Mouse (Mus musculus): Measurements from ENCODE around the gene Mroh7.

Gene Mroh7

GRCm38 (mm10) chr4:106693841-106694430 lies 36.8 kb downstream of the Mroh7 start:
- DNase-seq, result no peak

- DNase-seq, result no peak
Observed at GRCm38 (mm10) chr4:106688636-106689296, 42.0 kb downstream of the Mroh7 start.

GRCm38 (mm10) chr4:106680955-106681354 lies 49.8 kb downstream of the Mroh7 start:
- no peak for DNase-seq

GRCm38 (mm10) chr4:106679152-106679551 lies 51.6 kb downstream of the Mroh7 start:
- no peak for DNase-seq

GRCm38 (mm10) chr4:106678442-106679118 lies 52.1 kb downstream of the Mroh7 start, which contains the start of gene Ttc4:
TSS of gene Ttc4 (minus strand) at chr4:106678944.
- peak; percentile 95 to 96 for DNase-seq

- DNase-seq, result no peak
Observed at GRCm38 (mm10) chr4:106676749-106677148, 54.0 kb downstream of the Mroh7 start.

- no peak for DNase-seq
Observed at GRCm38 (mm10) chr4:106666546-106666945, 64.2 kb downstream of the Mroh7 start.

- DNase-seq, result peak; percentile 47 to 61
Observed at GRCm38 (mm10) chr4:106665673-106666072, 65.1 kb downstream of the Mroh7 start.

- no peak for DNase-seq
Observed at GRCm38 (mm10) chr4:106665269-106665668, 65.5 kb downstream of the Mroh7 start.

- DNase-seq, result peak; percentile 33 to 49
Observed at GRCm38 (mm10) chr4:106664697-106665096, 66.0 kb downstream of the Mroh7 start.

GRCm38 (mm10) chr4:106663956-106664470 lies 66.7 kb downstream of the Mroh7 start:
- no peak for DNase-seq

- no peak for DNase-seq
Observed at GRCm38 (mm10) chr4:106655681-106656080, 75.0 kb downstream of the Mroh7 start.

GRCm38 (mm10) chr4:106653051-106653450 lies 77.7 kb downstream of the Mroh7 start:
- no peak for DNase-seq

- no peak for DNase-seq
Observed at GRCm38 (mm10) chr4:106652546-106652945, 78.2 kb downstream of the Mroh7 start.

- DNase-seq, result peak; percentile 97 to 98
Observed at GRCm38 (mm10) chr4:106650833-106651527, 79.7 kb downstream of the Mroh7 start, which contains the start of gene Pars2. TSS of gene Pars2 (plus strand) at chr4:106651069.

GRCm38 (mm10) chr4:106647137-106647536 lies 83.6 kb downstream of the Mroh7 start:
- peak in 1 of 2 experiments; percentile 47 for DNase-seq

- DNase-seq, result no peak
Observed at GRCm38 (mm10) chr4:106645797-106646196, 84.9 kb downstream of the Mroh7 start.

- no peak for DNase-seq
Observed at GRCm38 (mm10) chr4:106644218-106644610, 86.5 kb downstream of the Mroh7 start.

- peak; percentile 69 to 75 for DNase-seq
Observed at GRCm38 (mm10) chr4:106643483-106644217, 87.1 kb downstream of the Mroh7 start.

- DNase-seq, result no peak
Observed at GRCm38 (mm10) chr4:106634086-106634479, 96.6 kb downstream of the Mroh7 start.

GRCm38 (mm10) chr4:106633281-106634085 lies 97.2 kb downstream of the Mroh7 start:
- peak; percentile 48 to 72 for DNase-seq

All from kidney, postnatal 4 days (tissue).